Mouse (Mus musculus) thymus, adult 2 months (tissue): ENCODE data around the gene Arih2.

Experiments
- CTCF ChIP-seq: fragments of 200-500 bp; IDR thresholded peaks from 2 replicates; pipeline ENCODE4 v1.5.1; 2012; ENCODE audit warnings: mild to moderate bottlenecking, control low read depth, low read length, moderate library complexity, borderline replicate concordance; ENCODE audit not compliant: control insufficient read depth, poor library complexity, insufficient read depth; ENCODE audit errors: extremely low read depth
- POLR2A ChIP-seq: fragments of 200-500 bp; IDR thresholded peaks from 2 replicates; pipeline ENCODE4 v1.6.1; 2012; ENCODE audit warnings: mild to moderate bottlenecking, low read length, control low read depth, moderate library complexity; ENCODE audit not compliant: control insufficient read depth, poor library complexity, insufficient read depth; ENCODE audit errors: extremely low read depth

GRCm38 (mm10) chr9:108577025-108577424 is 72.2 kb downstream of the Arih2 start:
- TF ChIP-seq CTCF (no peak), POLR2A (no peak)
